Mouse (Mus musculus) v-Abl transformed pro-B cells (cell line): ENCODE results near the gene Gdf10.

Experiments used
- in situ Hi-C, 2 experiments: fragments of 400-800 bp; cut with MboI; formaldehyde crosslinking; loops; one replicate each; pipeline ENCODE4 v1.15.1; 2025; ENCODE audit not compliant: unreplicated experiment in 2 of 2

The Gdf10 gene

GRCm38 (mm10) chr14:33933778-33934317 is 10.5 kb downstream of the Gdf10 start:
- in situ Hi-C loops = no loop called here

- in situ Hi-C loops = no loop called here
Measured at GRCm38 (mm10) chr14:33939117-33939516, 15.7 kb downstream of the Gdf10 start.

- in situ Hi-C loops = no loop called here
Measured at GRCm38 (mm10) chr14:33940739-33941138, 17.4 kb downstream of the Gdf10 start, which contains the start of gene Gdf2. Gene Gdf2, plus strand, starts transcription at chr14:33941039.

GRCm38 (mm10) chr14:33942222-33942621 is 18.8 kb downstream of the Gdf10 start:
- in situ Hi-C loops = no loop called here

GRCm38 (mm10) chr14:33946125-33946524 is 22.7 kb downstream of the Gdf10 start:
- in situ Hi-C loops = no loop called here

GRCm38 (mm10) chr14:33952233-33952981 is 29.0 kb downstream of the Gdf10 start:
- in situ Hi-C loops = loop anchor here in 1 of 2 experiments (25.0 kb wide), 1 partner anchor 435 kb away; the partner anchor contains the start of gene Mmrn2

- in situ Hi-C loops = loop anchor here in 1 of 2 experiments (25.0 kb wide), 1 partner anchor 434 kb away; the partner anchor contains the start of gene Mmrn2
Measured at GRCm38 (mm10) chr14:33953761-33954160, 30.4 kb downstream of the Gdf10 start, which contains the start of gene Rbp3. Gene Rbp3, plus strand, starts transcription at chr14:33954003.

- in situ Hi-C loops = loop anchor here in 1 of 2 experiments (25.0 kb wide), 1 partner anchor 431 kb away; the partner anchor contains the start of gene Mmrn2
Measured at GRCm38 (mm10) chr14:33956055-33956454, 32.7 kb downstream of the Gdf10 start.

GRCm38 (mm10) chr14:33958186-33958585 is 34.8 kb downstream of the Gdf10 start:
- in situ Hi-C loops = loop anchor here in 1 of 2 experiments (25.0 kb wide), 1 partner anchor 429 kb away; the partner anchor contains the start of gene Mmrn2

GRCm38 (mm10) chr14:33958841-33959240 is 35.5 kb downstream of the Gdf10 start:
- in situ Hi-C loops = loop anchor here in 1 of 2 experiments (25.0 kb wide), 1 partner anchor 428 kb away; the partner anchor contains the start of gene Mmrn2

GRCm38 (mm10) chr14:33959341-33959740 is 36.0 kb downstream of the Gdf10 start:
- in situ Hi-C loops = loop anchor here in 1 of 2 experiments (25.0 kb wide), 1 partner anchor 428 kb away; the partner anchor contains the start of gene Mmrn2

- in situ Hi-C loops = loop anchor here in 1 of 2 experiments (25.0 kb wide), 1 partner anchor 422 kb away; the partner anchor contains the start of gene Mmrn2
Measured at GRCm38 (mm10) chr14:33965675-33966074, 42.3 kb downstream of the Gdf10 start.

GRCm38 (mm10) chr14:33972679-33973078 is 49.3 kb downstream of the Gdf10 start:
- in situ Hi-C loops = loop anchor here (10.0 to 25.0 kb wide), 2 partner anchors 62 to 415 kb away; partner anchors contain the start of gene Mmrn2 (in 1 of the 2)

GRCm38 (mm10) chr14:33974752-33975151 is 51.4 kb downstream of the Gdf10 start:
- in situ Hi-C loops = loop anchor here (10.0 to 25.0 kb wide), 2 partner anchors 60 to 413 kb away; partner anchors contain the start of gene Mmrn2 (in 1 of the 2)

GRCm38 (mm10) chr14:33977748-33978147 is 54.4 kb downstream of the Gdf10 start:
- in situ Hi-C loops = loop anchor here in 1 of 2 experiments (10.0 kb wide), 1 partner anchor 57 kb away; no protein-coding TSS in a partner anchor

- in situ Hi-C loops = loop anchor here in 1 of 2 experiments (10.0 kb wide), 1 partner anchor 56 kb away; no protein-coding TSS in a partner anchor
Measured at GRCm38 (mm10) chr14:33978604-33979059, 55.2 kb downstream of the Gdf10 start, which contains the start of gene Zfp488. Gene Zfp488, minus strand, starts transcription at chr14:33978764.
